Mouse (Mus musculus) ES-E14 (cell line): ENCODE measurements around the gene Ctu1. TPM values are rescaled to one million over a fixed set of nuclear protein-coding genes. Genes with fewer than 3 reads are reported as not detected.

Experiments
- DNase-seq: peaks from one replicate; pipeline ENCODE4 v3.0.0-alpha.2; 2013; ENCODE audit warnings: low read depth, low spot score
- H3K27ac ChIP-seq: 2 replicates; pipeline ENCODE4 v1.5.1; 2012; ENCODE audit warnings: low read depth, mild to moderate bottlenecking, low read length, moderate library complexity, mixed read lengths; ENCODE audit not compliant: poor library complexity, insufficient read depth, severe bottlenecking
- H3K36me3 ChIP-seq: 2 replicates; pipeline ENCODE4 v1.6.1; 2012; ENCODE audit warnings: mild to moderate bottlenecking, low read length, moderate library complexity, mixed read lengths; ENCODE audit not compliant: control insufficient read depth, poor library complexity, insufficient read depth, severe bottlenecking
- H3K4me1 ChIP-seq, 2 experiments: fragments of 150-350 bp in 1 of 2; sonication (generic) in 1 of 2; 2 replicates each; pipeline ENCODE4 v1.6.1; 2012; ENCODE audit warnings: low read length in 2 of 2, mild to moderate bottlenecking in 1 of 2, mixed read lengths in 1 of 2; ENCODE audit not compliant: control insufficient read depth in 2 of 2, insufficient read depth in 2 of 2, poor library complexity in 1 of 2
- H3K4me3 ChIP-seq, 2 experiments: fragments of 150-350 bp in 1 of 2; sonication (generic) in 1 of 2; 2 replicates each; pipeline ENCODE4 v1.5.1; 2012; ENCODE audit warnings: low read length in 2 of 2, low read depth in 1 of 2, mild to moderate bottlenecking in 1 of 2, mixed read lengths in 1 of 2; ENCODE audit not compliant: insufficient read depth in 1 of 2, poor library complexity in 1 of 2, severe bottlenecking in 1 of 2
- H3K9ac ChIP-seq: 2 replicates; pipeline ENCODE4 v1.6.1; 2012; ENCODE audit warnings: low read depth, mild to moderate bottlenecking, low read length, mixed read lengths; ENCODE audit not compliant: poor library complexity, insufficient read depth, severe bottlenecking
- H3K9me3 ChIP-seq: fragments of 150-350 bp; sonication (generic); 2 replicates; pipeline ENCODE4 v1.6.1; 2012; ENCODE audit warnings: low read depth, mild to moderate bottlenecking, low read length; ENCODE audit not compliant: control insufficient read depth, insufficient read depth
- CHD2 ChIP-seq: IDR thresholded peaks from 2 replicates; pipeline ENCODE4 v1.6.1; 2014; ENCODE audit warnings: mild to moderate bottlenecking, low read depth, low read length, inconsistent platforms
- HCFC1 ChIP-seq: IDR thresholded peaks from 2 replicates; pipeline ENCODE4 v1.6.1; 2012; ENCODE audit warnings: low read length, inconsistent platforms, borderline replicate concordance; ENCODE audit not compliant: insufficient read depth
- MAFK ChIP-seq: IDR thresholded peaks from 2 replicates; pipeline ENCODE4 v1.6.1; 2014; ENCODE audit warnings: mild to moderate bottlenecking, low read depth, low read length, inconsistent platforms; ENCODE audit not compliant: insufficient read depth
- ZC3H11A ChIP-seq: IDR thresholded peaks from 2 replicates; pipeline ENCODE4 v1.6.1; 2012; ENCODE audit warnings: low read depth, mild to moderate bottlenecking, inconsistent platforms, low read length, borderline replicate concordance
- ZNF384 ChIP-seq: IDR thresholded peaks from 2 replicates; pipeline ENCODE4 v1.6.1; 2012; ENCODE audit warnings: low read depth, low read length, inconsistent platforms
- in situ Hi-C, 2 experiments: fragments of 600-800 bp; cut with MboI; formaldehyde crosslinking; loops; one replicate each; pipeline ENCODE4 v1.15.1; 2025; ENCODE audit warnings: low sequenced_read_pairs in 2 of 2, inconsistent platforms in 1 of 2; ENCODE audit not compliant: unreplicated experiment in 2 of 2
- total RNA-seq: library from RNA; depleted of rRNA; stranded (reverse); fragments of 300-350 nt; gene quantifications from 2 replicates; pipeline ENCODE4 v1.2.3, GENCODE M21; 2012

Ctu1 gene
- total RNA-seq, 1 experiment, result 10.0 TPM

DNA sequence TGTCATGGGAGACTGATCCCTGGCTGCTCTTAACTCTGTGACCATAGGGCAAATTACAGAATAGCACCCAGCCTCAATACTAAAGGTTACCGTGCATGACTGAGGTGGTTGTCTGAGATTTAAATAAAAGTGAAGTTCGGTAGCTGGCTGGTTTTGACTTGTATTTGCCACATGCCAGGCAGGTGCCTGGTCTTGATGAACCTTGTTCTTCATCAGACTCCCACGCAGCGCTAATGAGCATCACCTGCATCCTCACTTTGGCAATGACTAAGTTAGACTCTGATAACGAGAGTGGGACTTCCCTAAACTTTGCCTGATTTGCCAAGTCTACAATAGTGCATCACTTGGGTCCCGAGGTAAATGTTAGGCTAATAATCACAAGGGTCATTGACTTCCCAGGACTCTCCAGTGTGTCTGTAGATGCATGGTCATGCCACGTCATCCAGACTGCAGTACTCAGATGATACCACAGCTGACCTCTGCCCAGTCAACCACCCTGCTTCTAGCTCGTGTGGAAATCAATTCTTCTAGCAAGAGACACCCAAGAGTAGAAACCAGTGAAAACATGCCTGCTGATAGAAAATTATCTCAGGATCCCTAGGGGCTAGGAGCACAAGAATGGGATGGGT lies 45.9 kb upstream of the Ctu1 start:
- peaks cover 0 to 3% of the 10 kb centered on the region in 2 experiments; a peak in 2 of 4 replicates for H3K4me1 ChIP-seq
- H3K9me3 ChIP-seq, result no peaks in the 10 kb centered on the region
- TF ChIP-seq CHD2, result no peak
- no peak for TF ChIP-seq MAFK
- no peak for TF ChIP-seq ZNF384
- TF ChIP-seq ZC3H11A, result no peak
- no peak for TF ChIP-seq HCFC1
- no peaks in the 10 kb centered on the region for H3K36me3 ChIP-seq
- no peak for DNase-seq
- H3K9ac ChIP-seq, result no peak overlapping the region
- in situ Hi-C loops, result no loop called here
- no peak overlapping the region for H3K27ac ChIP-seq
- H3K4me3 ChIP-seq, result no peak overlapping the region

DNA sequence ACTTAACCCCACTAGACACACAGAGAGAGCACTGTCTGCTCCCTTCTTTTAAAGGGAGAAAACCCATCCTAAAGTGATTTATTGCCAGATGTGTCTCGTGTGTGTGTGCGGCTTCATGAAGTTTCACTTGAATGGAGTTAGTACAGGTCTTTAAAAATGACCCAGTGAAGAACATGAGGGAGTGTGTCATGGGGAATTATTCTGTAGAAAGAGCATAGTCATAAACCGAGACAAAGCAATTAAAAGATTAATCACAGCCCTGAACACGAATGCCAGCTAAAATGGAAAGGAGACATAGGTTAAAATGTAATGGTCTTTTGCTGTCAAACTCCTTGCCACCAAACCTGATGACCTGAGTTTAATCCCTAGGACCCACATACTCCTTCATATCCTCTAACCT lies 37.9 kb upstream of the Ctu1 start:
- Histone ChIP-seq H3K36me3 (no peaks in the 10 kb centered on the region), H3K27ac (no peak overlapping the region), H3K4me3 (no peak overlapping the region), H3K4me1 (peaks cover 0 to 6% of the 10 kb centered on the region in 2 experiments; a peak in 1 of 4 replicates), H3K9me3 (no peaks in the 10 kb centered on the region), H3K9ac (no peak overlapping the region)
- TF ChIP-seq CHD2 (no peak), MAFK (no peak), HCFC1 (no peak), ZNF384 (no peak), ZC3H11A (no peak)
- no peak for DNase-seq
- in situ Hi-C loops, result no loop called here

DNA sequence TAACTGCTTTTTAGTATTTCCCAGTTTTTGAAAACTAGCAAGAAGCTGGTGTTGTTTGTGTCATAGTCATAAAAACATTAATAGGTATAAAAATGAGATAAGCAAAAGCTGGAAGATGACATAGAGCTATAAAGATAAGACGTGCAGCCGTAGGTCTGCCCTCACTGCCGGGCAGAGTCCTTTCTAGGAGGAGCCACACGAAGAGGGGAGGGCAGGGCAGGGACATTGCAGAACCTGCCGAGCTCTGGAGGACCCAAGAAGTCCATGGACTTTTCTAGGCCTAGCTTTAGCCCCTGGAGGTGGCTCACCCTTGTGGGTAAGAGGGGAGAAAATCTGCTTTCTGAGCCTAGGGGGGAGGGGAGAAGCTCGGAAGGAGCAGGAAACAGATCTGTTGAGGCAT lies 37.3 kb upstream of the Ctu1 start, which contains the start of gene Ceacam18:
TSS of gene Ceacam18 (plus strand) at position 208 of the 400 bp plus-strand sequence.
- TF ChIP-seq CHD2, result no peak
- no peak for TF ChIP-seq HCFC1
- no peak for TF ChIP-seq ZC3H11A
- TF ChIP-seq MAFK, result no peak
- no peak for TF ChIP-seq ZNF384
- no peak within 1 kb of the TSS for H3K27ac ChIP-seq
- DNase-seq, result no peak
- H3K9me3 ChIP-seq, result no peaks in the 10 kb centered on the region
- H3K36me3 ChIP-seq, result no peaks in the 10 kb centered on the region
- in situ Hi-C loops, result no loop called here
- H3K4me3 ChIP-seq, result no peak within 1 kb of the TSS
- no peak within 1 kb of the TSS for H3K9ac ChIP-seq
- H3K4me1 ChIP-seq, result peaks cover 0 to 6% of the 10 kb centered on the region in 2 experiments; a peak in 1 of 4 replicates

DNA sequence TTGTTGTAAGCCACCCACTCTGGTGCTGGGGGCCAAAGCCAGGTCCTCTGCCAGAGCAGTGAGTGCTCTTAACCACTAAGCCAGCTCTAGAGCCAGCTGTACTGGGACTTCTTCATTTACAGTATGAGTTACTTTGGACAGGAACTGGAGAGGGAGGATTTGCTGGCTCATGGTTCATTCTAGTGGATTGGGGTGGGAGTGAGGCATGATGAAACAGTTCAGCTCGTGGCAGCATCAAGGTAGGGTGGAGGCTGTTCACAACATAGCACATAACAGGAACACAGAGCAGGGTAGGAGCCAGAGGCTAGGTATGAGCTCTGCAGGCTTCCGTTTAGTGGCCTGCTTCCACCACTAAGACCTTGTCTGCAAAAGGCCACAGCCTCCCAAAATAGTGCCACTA lies 35.6 kb upstream of the Ctu1 start:
- in situ Hi-C loops, result no loop called here
- Histone ChIP-seq H3K4me1 (peaks cover 0 to 6% of the 10 kb centered on the region in 2 experiments; a peak in 1 of 4 replicates), H3K36me3 (no peaks in the 10 kb centered on the region), H3K4me3 (no peak overlapping the region), H3K9ac (no peak overlapping the region), H3K9me3 (no peaks in the 10 kb centered on the region), H3K27ac (no peak overlapping the region)
- no peak for DNase-seq
- TF ChIP-seq MAFK, result no peak
- TF ChIP-seq ZNF384, result no peak
- no peak for TF ChIP-seq CHD2
